ENCODE assay signal across 8 mouse cellular contexts in genomic region chr10:9674561-9675521, GRCm38 (mm10). TPM values are rescaled to one million over a fixed set of nuclear protein-coding genes. Genes with fewer than 3 reads are reported as not detected.
DNase-seq lines count a peak whose midpoint lies in the region; ATAC-seq and TF ChIP-seq lines count a peak whose summit lies in the region.

Gene Samd5 (minus strand): TSS chr10:9675208.

- TF ChIP-seq CTCF in kidney, adult 2 months (conservative IDR thresholded peaks at IDR 0.05; ENCODE audit: insufficient read depth, insufficient read length, low read depth, low read length) = no peak
- no peak for TF ChIP-seq CTCF in liver, adult 2 months (IDR thresholded peaks at IDR 0.05; ENCODE audit: low read depth, low read length)

- H3K27ac ChIP-seq in embryonic facial prominence, embryonic 10.5 days (replicated peaks) = peak within 1 kb of the TSS; percentile 80
- no peak within 1 kb of the TSS for H3K27ac ChIP-seq in kidney, adult 2 months (ENCODE audit: insufficient read depth, low read depth, low read length)
- no peak within 1 kb of the TSS for H3K27ac ChIP-seq in liver, adult 2 months (replicated peaks; ENCODE audit: insufficient read depth, low read depth, low read length)
- H3K27ac ChIP-seq in midbrain, embryonic 15.5 days = peak within 1 kb of the TSS; percentile 86

- peaks cover 2% of the 10 kb centered on the region for H3K4me1 ChIP-seq in erythroblast, embryonic 14.5 days (ENCODE audit: control insufficient read depth)
- H3K4me1 ChIP-seq in embryonic facial prominence, embryonic 10.5 days = peaks cover 39% of the 10 kb centered on the region
- no peaks in the 10 kb centered on the region for H3K4me1 ChIP-seq in kidney, adult 2 months (ENCODE audit: control insufficient read depth, insufficient read depth, low read length)
- no peaks in the 10 kb centered on the region for H3K4me1 ChIP-seq in liver, adult 2 months (ENCODE audit: control insufficient read depth, insufficient read depth, low read length)
- H3K4me1 ChIP-seq in midbrain, embryonic 15.5 days = peaks cover 39% of the 10 kb centered on the region

- peaks cover 49% of the 10 kb centered on the region for H3K27me3 ChIP-seq in erythroblast, embryonic 14.5 days (ENCODE audit: control insufficient read depth)
- H3K27me3 ChIP-seq in embryonic facial prominence, embryonic 10.5 days (replicated peaks; ENCODE audit: low read depth, poor library complexity, severe bottlenecking) = peaks cover 59% of the 10 kb centered on the region
- H3K27me3 ChIP-seq in kidney, adult 2 months (replicated peaks; ENCODE audit: control insufficient read depth, insufficient read depth, low read length) = no peaks in the 10 kb centered on the region
- H3K27me3 ChIP-seq in liver, adult 2 months (ENCODE audit: control insufficient read depth, insufficient read depth, low read length) = peaks cover 8% of the 10 kb centered on the region
- H3K27me3 ChIP-seq in midbrain, embryonic 15.5 days (replicated peaks) = no peaks in the 10 kb centered on the region

- under 1% methylated on average over 91 of the region's 91 CpGs for WGBS in embryonic facial prominence, embryonic 10.5 days
- under 1% methylated on average over 91 of the region's 91 CpGs for WGBS in kidney, adult 2 months
- WGBS in liver, adult 2 months = under 1% methylated on average over 90 of the region's 91 CpGs
- WGBS in midbrain, embryonic 15.5 days = under 1% methylated on average over 91 of the region's 91 CpGs

- H3K4me2 ChIP-seq in midbrain, embryonic 15.5 days = peak within 1 kb of the TSS; percentile 77

- peak within 1 kb of the TSS; percentile 32 for H3K4me3 ChIP-seq in erythroblast, embryonic 14.5 days (replicated peaks)
- H3K4me3 ChIP-seq in embryonic facial prominence, embryonic 10.5 days = peak within 1 kb of the TSS; percentile 79
- peak within 1 kb of the TSS; percentile 52 for H3K4me3 ChIP-seq in kidney, adult 2 months (ENCODE audit: insufficient read depth, low read depth, low read length)
- H3K4me3 ChIP-seq in liver, adult 2 months (ENCODE audit: insufficient read depth, low read depth, low read length) = peak within 1 kb of the TSS; percentile 56
- peak within 1 kb of the TSS; percentile 73 for H3K4me3 ChIP-seq in midbrain, embryonic 15.5 days

- H3K9me3 ChIP-seq in erythroblast, embryonic 14.5 days (ENCODE audit: control insufficient read depth, low read length) = peaks cover 3% of the 10 kb centered on the region; the same call in 1 of the 2 replicates
- H3K9me3 ChIP-seq in embryonic facial prominence, embryonic 10.5 days = no peaks in the 10 kb centered on the region
- no peaks in the 10 kb centered on the region for H3K9me3 ChIP-seq in midbrain, embryonic 15.5 days

- peak within 1 kb of the TSS; percentile 24 for H3K9ac ChIP-seq in liver, adult 2 months (ENCODE audit: low read depth, low read length)
- peak within 1 kb of the TSS; percentile 79 for H3K9ac ChIP-seq in midbrain, embryonic 15.5 days

- no peaks in the 10 kb centered on the region for H3K79me2 ChIP-seq in liver, adult 2 months (ENCODE audit: control insufficient read depth, insufficient read depth, low read length)

- TF ChIP-seq POLR2A in kidney, adult 2 months (IDR thresholded peaks at IDR 0.05; ENCODE audit: low read depth, low read length) = no peak
- TF ChIP-seq POLR2A in liver, adult 2 months (IDR thresholded peaks at IDR 0.05; ENCODE audit: extremely low read depth, insufficient read depth, low read length) = no peak

- ATAC-seq in erythroblast, adult 5-6 weeks (replicated peaks; ENCODE audit: low FRiP score, poor library complexity, severe bottlenecking) = no peak
- ATAC-seq in midbrain, embryonic 15.5 days (replicated peaks) = peak; percentile 81

- DNase-seq in embryonic facial prominence, embryonic 10.5 days (ENCODE audit: low spot score) = peak; percentile 74
- peak; percentile 64 to 69 for DNase-seq in heart, adult 18-20 months
- peak; percentile 13 for DNase-seq in kidney, adult 2 months
- DNase-seq in liver, adult 2 months (ENCODE audit: extremely low read depth, low read depth, low spot score) = no peak
- peak; percentile 47 for DNase-seq in urinary bladder, adult 2 months (ENCODE audit: low spot score)

- H3K36me3 ChIP-seq in erythroblast, embryonic 14.5 days (ENCODE audit: control insufficient read depth) = no peaks in the 10 kb centered on the region
- no peaks in the 10 kb centered on the region for H3K36me3 ChIP-seq in embryonic facial prominence, embryonic 10.5 days (replicated peaks)
- H3K36me3 ChIP-seq in kidney, adult 2 months (ENCODE audit: control insufficient read depth, insufficient read depth, low read length) = no peaks in the 10 kb centered on the region
- H3K36me3 ChIP-seq in liver, adult 2 months (ENCODE audit: control insufficient read depth, insufficient read depth, low read length) = no peaks in the 10 kb centered on the region
- H3K36me3 ChIP-seq in midbrain, embryonic 15.5 days (replicated peaks) = no peaks in the 10 kb centered on the region

RNA-seq across cellular contexts. Expression of gene Samd5, which starts in this region (rescaled TPM):
- not detected in 2 replicates for polyA plus RNA-seq in erythroblast, embryonic 14.5 days (2012)
- total RNA-seq in erythroblast, adult 5-6 weeks (2015; ENCODE audit: low replicate concordance) = not detected in 2 replicates
- 0.14 TPM in 1 of 2 replicates, not detected in the other for total RNA-seq in erythroblast, adult 5-6 weeks (2017; ENCODE audit: low replicate concordance)
- 4.2 and 4.3 TPM in 2 replicates for polyA plus RNA-seq in embryonic facial prominence, embryonic 10.5 days (2016; fragmentation: Nextera tagmentation; extraction: Ambion mirVana)
- 1 to 10 TPM; 2.3 to 3.1 TPM for total RNA-seq in heart, adult 18-20 months (2021)
- polyA plus RNA-seq in kidney, adult 2 months (2012; rRNA removed) = 0.39 and 0.50 TPM in 2 replicates
- total RNA-seq in liver, adult 2 months (2014; rRNA removed) = 0.92 and 1.3 TPM in 2 replicates
- polyA plus RNA-seq in liver, adult 2 months (2012; rRNA removed) = 0.17 and 0.21 TPM in 2 replicates
- polyA plus RNA-seq in midbrain, embryonic 15.5 days (2015; fragmentation: Nextera tagmentation; extraction: Ambion mirVana) = 8.0 and 9.8 TPM in 2 replicates
- 2.2 and 2.9 TPM in 2 replicates for polyA plus RNA-seq in urinary bladder, adult 2 months (2012; rRNA removed)

Comparison
In these comparisons a context has a peak if more than half of its experiments do, and no peak if none do; other contexts are left out.
1. Peak in DNase-seq and H3K4me3 ChIP-seq in kidney, adult 2 months; RNA of the gene not detected or under 1 TPM.
2. H3K27ac ChIP-seq: peak in embryonic facial prominence, embryonic 10.5 days (single experiment) and midbrain, embryonic 15.5 days (single experiment); none in kidney, adult 2 months (single experiment) and liver, adult 2 months (single experiment).
3. Peak in every context shown above with its lines, with median percentiles within 50 percentile points of each other: H3K4me3 ChIP-seq.